Comparison of ENCODE assay signal across 8 mouse cellular contexts in genomic region chr1:167350597-167351415, GRCm38 (mm10). TPM values are rescaled to one million over a fixed set of nuclear protein-coding genes. Genes with fewer than 3 reads are reported as not detected.
DNase-seq lines count a peak whose midpoint lies in the region; ATAC-seq and TF ChIP-seq lines count a peak whose summit lies in the region.

No protein-coding gene starts in this region.

- no peaks in the 10 kb centered on the region for H3K79me2 ChIP-seq in heart, adult 2 months (replicated peaks; ENCODE audit: control insufficient read depth, insufficient read depth, low read length)
- H3K79me2 ChIP-seq in C2C12 (ENCODE audit: control insufficient read depth, insufficient read depth): no peaks in the 10 kb centered on the region

- no peaks in the 10 kb centered on the region for H3K36me3 ChIP-seq in heart, adult 2 months (ENCODE audit: control insufficient read depth, insufficient read depth, low read length)
- H3K36me3 ChIP-seq in C2C12 (ENCODE audit: control insufficient read depth, insufficient read depth): peaks cover 23% of the 10 kb centered on the region
- peaks cover 16% of the 10 kb centered on the region for H3K36me3 ChIP-seq in forebrain, embryonic 12.5 days (replicated peaks)
- H3K36me3 ChIP-seq in liver, embryonic 14.5 days (replicated peaks; ENCODE audit: control insufficient read depth, insufficient read depth, low read depth): peaks cover 32% of the 10 kb centered on the region

- no peak for TF ChIP-seq EP300 in heart, adult 2 months (IDR thresholded peaks at IDR 0.05; ENCODE audit: insufficient read depth, low read depth, low read length)
- no peak for TF ChIP-seq EP300 in liver, embryonic 14.5 days (IDR thresholded peaks at IDR 0.05; ENCODE audit: low read depth)

- no peak for TF ChIP-seq CTCF in heart, adult 2 months (IDR thresholded peaks at IDR 0.05)
- no peak for TF ChIP-seq CTCF in C2C12 (IDR thresholded peaks at IDR 0.05; ENCODE audit: control insufficient read depth, insufficient read depth, insufficient read length)
- TF ChIP-seq CTCF in liver, embryonic 14.5 days (IDR thresholded peaks at IDR 0.05; ENCODE audit: low read depth): no peak

- no peak for ATAC-seq in forebrain, embryonic 12.5 days (ENCODE audit: low FRiP score)
- no peak; the same call in 1 of the 2 replicates for ATAC-seq in liver, embryonic 14.5 days (ENCODE audit: insufficient read depth)

- no peaks in the 10 kb centered on the region for H3K9me3 ChIP-seq in forebrain, embryonic 12.5 days
- no peaks in the 10 kb centered on the region for H3K9me3 ChIP-seq in liver, embryonic 14.5 days (ENCODE audit: control insufficient read depth, low read length)

- peak overlapping the region; percentile 91 for H3ac ChIP-seq in C2C12 (ENCODE audit: control insufficient read depth, insufficient read length, low read depth)

- peak overlapping the region; percentile 84 for H3K4me3 ChIP-seq in heart, adult 2 months
- H3K4me3 ChIP-seq in C2C12 (ENCODE audit: insufficient read depth, poor library complexity, severe bottlenecking): peak overlapping the region; percentile 55
- H3K4me3 ChIP-seq in forebrain, embryonic 12.5 days (replicated peaks): peak overlapping the region; percentile 58
- peak overlapping the region; percentile 74 to 76 for H3K4me3 ChIP-seq in liver, embryonic 14.5 days (ENCODE audit: insufficient read depth in 1 of 2, low read depth in 2 of 2, low read length in 2 of 2)

- H3K4me1 ChIP-seq in heart, adult 2 months (ENCODE audit: control insufficient read depth, insufficient read depth, low read length): no peaks in the 10 kb centered on the region; the same call in 1 of the 2 replicates
- H3K4me1 ChIP-seq in forebrain, embryonic 12.5 days: peaks cover 4% of the 10 kb centered on the region; the same call in 1 of the 2 replicates
- peaks cover 12% of the 10 kb centered on the region in 2 experiments for H3K4me1 ChIP-seq in liver, embryonic 14.5 days (replicated peaks; ENCODE audit: control insufficient read depth in 2 of 2, insufficient read depth in 2 of 2, low read length in 1 of 2)

- H3K27ac ChIP-seq in heart, adult 2 months: peak overlapping the region; percentile 95
- H3K27ac ChIP-seq in forebrain, embryonic 12.5 days: 0 out of 2 replicates have a peak overlapping the region, but pooled peaks have one; percentile 73
- H3K27ac ChIP-seq in liver, embryonic 14.5 days: peak overlapping the region; percentile 93

- H3K79me3 ChIP-seq in C2C12 (ENCODE audit: low read depth): no peaks in the 10 kb centered on the region

- TF ChIP-seq POLR2A in heart, adult 2 months (IDR thresholded peaks at IDR 0.05; ENCODE audit: insufficient read depth, low read depth, low read length): no peak

- no peaks in the 10 kb centered on the region for H3K27me3 ChIP-seq in heart, adult 2 months (ENCODE audit: control insufficient read depth, insufficient read depth, low read length)
- no peaks in the 10 kb centered on the region for H3K27me3 ChIP-seq in C2C12 (ENCODE audit: control insufficient read depth, insufficient read depth, insufficient read length)
- H3K27me3 ChIP-seq in forebrain, embryonic 12.5 days: no peaks in the 10 kb centered on the region
- no peaks in the 10 kb centered on the region for H3K27me3 ChIP-seq in liver, embryonic 14.5 days (ENCODE audit: control insufficient read depth, insufficient read depth, low read length)

- intact Hi-C loops in heart, adult 2 months (cut with DNase I): loop anchor here (2.0 to 5.0 kb wide), 2 partner anchors 14 to 41 kb away; partner anchors contain the start of gene Mgst3

- no peak for DNase-seq in heart, adult 2 months
- DNase-seq in heart, adult 9 months (ENCODE audit: low spot score in 2 of 2): no peak
- DNase-seq in liver, embryonic 14.5 days (ENCODE audit: low read depth in 3 of 3, low spot score in 3 of 3): no peak
- no peak for DNase-seq in spleen, postnatal 36 days (ENCODE audit: low spot score in 2 of 2)
- DNase-seq in cerebellum, adult 18-20 months: no peak
- no peak for DNase-seq in urinary bladder, postnatal 25 days (ENCODE audit: low spot score)

- WGBS in heart, adult 2 months: 35% methylated on average over 13 of the region's 13 CpGs
- 34% methylated on average over 13 of the region's 13 CpGs for WGBS in forebrain, embryonic 12.5 days
- WGBS in liver, embryonic 14.5 days (ENCODE audit: insufficient replicate concordance): 21% methylated on average over 13 of the region's 13 CpGs

- peak overlapping the region; percentile 92 for H3K9ac ChIP-seq in heart, adult 2 months (ENCODE audit: low read depth, low read length)
- peak overlapping the region; percentile 62 for H3K9ac ChIP-seq in forebrain, embryonic 12.5 days
- H3K9ac ChIP-seq in liver, embryonic 14.5 days (replicated peaks): peak overlapping the region; percentile 88

- peak overlapping the region; percentile 81 for H3K4me2 ChIP-seq in forebrain, embryonic 12.5 days
- H3K4me2 ChIP-seq in liver, embryonic 14.5 days (ENCODE audit: low read depth): peak overlapping the region; percentile 99

TF ChIP-seq in C2C12, 6 proteins besides CTCF, POLR2A, EP300 and RAD21:
- TF ChIP-seq MAX (IDR thresholded peaks at IDR 0.05): no peak
- TF ChIP-seq MYOG (IDR thresholded peaks at IDR 0.05; ENCODE audit: control insufficient read depth, extremely low read depth, insufficient read length): no peak
- TF ChIP-seq CEBPB (IDR thresholded peaks at IDR 0.05; ENCODE audit: low read depth): no peak
- no peak for TF ChIP-seq USF1 (IDR thresholded peaks at IDR 0.05; ENCODE audit: low read depth)

RNA-seq across cellular contexts. Expression of gene Aldh9a1, which starts 1.0 kb away (rescaled TPM):
- total RNA-seq in heart, adult 2 months (2021): 10 to 100 TPM; 18.4 to 20.4 TPM
- 31.5 and 49.6 TPM in 2 replicates for polyA plus RNA-seq in heart, adult 2 months (2012; rRNA removed)
- 29.4 TPM for polyA plus RNA-seq in C2C12 (2012; fragmentation: generic; extraction: Trizol)
- 33.0 and 35.7 TPM in 2 replicates for polyA plus RNA-seq in forebrain, embryonic 12.5 days (2016; fragmentation: Nextera tagmentation; extraction: Ambion mirVana)
- 21.9 and 28.1 TPM in 2 replicates for polyA plus RNA-seq in liver, embryonic 14.5 days (2012; rRNA removed)
- polyA plus RNA-seq in liver, embryonic 14.5 days (2014; fragmentation: Nextera tagmentation; extraction: Ambion mirVana): 52.5 and 59.9 TPM in 2 replicates

RNA-seq across cellular contexts. Expression of gene Tmco1, which starts 42.6 kb away (rescaled TPM):
- 10 to 100 TPM; 88.2 to 95.3 TPM for total RNA-seq in heart, adult 2 months (2021)
- 60.3 and 117 TPM in 2 replicates for polyA plus RNA-seq in heart, adult 2 months (2012; rRNA removed)
- polyA plus RNA-seq in C2C12 (2012; fragmentation: generic; extraction: Trizol): 59.8 TPM
- 68.3 and 70.9 TPM in 2 replicates for polyA plus RNA-seq in forebrain, embryonic 12.5 days (2016; fragmentation: Nextera tagmentation; extraction: Ambion mirVana)
- 33.4 and 43.4 TPM in 2 replicates for polyA plus RNA-seq in liver, embryonic 14.5 days (2012; rRNA removed)
- 64.1 and 65.4 TPM in 2 replicates for polyA plus RNA-seq in liver, embryonic 14.5 days (2014; fragmentation: Nextera tagmentation; extraction: Ambion mirVana)

RNA-seq across cellular contexts. Expression of gene Mgst3, which starts 42.8 kb away (rescaled TPM):
- 100 to 1,000 TPM; 274 to 351 TPM for total RNA-seq in heart, adult 2 months (2021)
- polyA plus RNA-seq in heart, adult 2 months (2012; rRNA removed): 788 and 868 TPM in 2 replicates
- 108 TPM for polyA plus RNA-seq in C2C12 (2012; fragmentation: generic; extraction: Trizol)
- 37.9 TPM in 2 replicates for polyA plus RNA-seq in forebrain, embryonic 12.5 days (2016; fragmentation: Nextera tagmentation; extraction: Ambion mirVana)
- 330 and 468 TPM in 2 replicates for polyA plus RNA-seq in liver, embryonic 14.5 days (2012; rRNA removed)
- 596 and 611 TPM in 2 replicates for polyA plus RNA-seq in liver, embryonic 14.5 days (2014; fragmentation: Nextera tagmentation; extraction: Ambion mirVana)
